Mouse (Mus musculus): ENCODE measurements at regions not wholly inside any gene's neighbourhood (a gene's known extent, or its start where the extent isn't known, plus 50 kb on each side); places are given as distances from the start of the nearest gene placed in this dataset.

- TF ChIP-seq POLR2A (IDR thresholded peaks at IDR 0.05; ENCODE audit: low read depth, low read length), result no peak
- TF ChIP-seq CTCF (IDR thresholded peaks at IDR 0.05; ENCODE audit: borderline replicate concordance, insufficient read depth, low read length), result no peak
Observed at GRCm38 (mm10) chr17:69672530-69672929, 233.4 kb downstream of the Akain1 start.

All from embryonic fibroblast, embryonic 13.5 days (primary cell).